Mouse (Mus musculus) CH12.LX (cell line): ENCODE results near the gene Kif28. TPM values are rescaled to one million over a fixed set of nuclear protein-coding genes. Genes with fewer than 3 reads are reported as not detected.

ENCODE experiments used
- DNase-seq: peaks from one replicate; pipeline ENCODE4 v3.0.0-alpha.2; 2013; ENCODE audit errors: extremely low read depth
- H3K27ac ChIP-seq: 2 replicates; pipeline ENCODE4 v1.5.1; 2012; ENCODE audit warnings: low read depth, mild to moderate bottlenecking, control low read depth, moderate library complexity; ENCODE audit not compliant: insufficient read depth
- H3K27me3 ChIP-seq: replicated peaks from 2 replicates; pipeline ENCODE3; 2012; ENCODE audit warnings: inconsistent platforms
- H3K36me3 ChIP-seq, 2 experiments: replicated peaks in 1 of 2; 2 replicates each; pipeline versions ENCODE3 to v1.6.1; 2012; ENCODE audit warnings: inconsistent platforms in 1 of 2, low read length in 1 of 2, mild to moderate bottlenecking in 1 of 2, mixed read lengths in 1 of 2, moderate library complexity in 1 of 2; ENCODE audit not compliant: control insufficient read depth in 1 of 2, insufficient read depth in 1 of 2
- H3K4me1 ChIP-seq, 2 experiments: 2 replicates each; pipeline ENCODE4 v1.6.1; 2012; ENCODE audit warnings: inconsistent platforms in 1 of 2, moderate library complexity in 1 of 2; ENCODE audit not compliant: insufficient read depth in 2 of 2, control insufficient read depth in 1 of 2
- H3K4me2 ChIP-seq: 2 replicates; pipeline ENCODE4 v1.6.1; 2012; ENCODE audit warnings: low read depth, mild to moderate bottlenecking, control low read depth; ENCODE audit not compliant: poor library complexity, insufficient read depth, severe bottlenecking
- H3K4me3 ChIP-seq, 3 experiments: fragments of 150-350 bp in 1 of 3; sonication (generic) in 1 of 3; replicated peaks in 1 of 3; 2 replicates each; pipeline versions ENCODE3 to v1.5.1; 2011 to 2012; ENCODE audit warnings: low read depth in 2 of 3, low read length in 2 of 3, mild to moderate bottlenecking in 2 of 3, moderate library complexity in 2 of 3, control low read depth in 1 of 3, improper control_type of control experiment in 1 of 3, inconsistent platforms in 1 of 3, mixed read lengths in 1 of 3; ENCODE audit not compliant: poor library complexity in 1 of 3
- H3K79me2 ChIP-seq: replicated peaks from 2 replicates; pipeline ENCODE4 v1.6.1; 2012; ENCODE audit warnings: mild to moderate bottlenecking, moderate library complexity; ENCODE audit not compliant: control insufficient read depth, poor library complexity, insufficient read depth, severe bottlenecking; ENCODE audit errors: extremely low read depth
- H3K9ac ChIP-seq: 2 replicates; pipeline ENCODE4 v1.6.1; 2012; ENCODE audit warnings: low read depth, mild to moderate bottlenecking, control low read depth, moderate library complexity; ENCODE audit not compliant: insufficient read depth
- H3K9me3 ChIP-seq: replicated peaks from 2 replicates; pipeline ENCODE3; 2012; ENCODE audit warnings: low read length, inconsistent platforms, mixed read lengths
- BHLHE40 ChIP-seq: IDR thresholded peaks from 2 replicates; pipeline ENCODE4 v1.6.1; 2011; ENCODE audit warnings: mild to moderate bottlenecking, low read depth, low read length, improper control_type of control experiment
- CHD1 ChIP-seq: IDR thresholded peaks from 2 replicates; pipeline ENCODE4 v1.6.1; 2012; ENCODE audit warnings: low read depth, low read length, improper control_type of control experiment, inconsistent platforms
- CTCF ChIP-seq, 2 experiments: IDR thresholded peaks in 1 of 2; conservative IDR thresholded peaks in 1 of 2; 2 replicates each; pipeline ENCODE4 v1.5.1; 2011 to 2012; ENCODE audit warnings: low read depth in 2 of 2, low read length in 2 of 2, improper control_type of control experiment in 1 of 2, inconsistent platforms in 1 of 2, mild to moderate bottlenecking in 1 of 2, moderate library complexity in 1 of 2
- E2F4 ChIP-seq: IDR thresholded peaks from 2 replicates; pipeline ENCODE4 v1.6.1; 2011; ENCODE audit warnings: low read depth, low read length, improper control_type of control experiment; ENCODE audit not compliant: insufficient replicate concordance
- ELF1 ChIP-seq: IDR thresholded peaks from 2 replicates; pipeline ENCODE4 v1.6.1; 2014; ENCODE audit warnings: low read depth, mild to moderate bottlenecking, inconsistent platforms, low read length, improper control_type of control experiment
- EP300 ChIP-seq: IDR thresholded peaks from 2 replicates; pipeline ENCODE4 v1.6.1; 2011; ENCODE audit warnings: low read length, improper control_type of control experiment
- ETS1 ChIP-seq: conservative IDR thresholded peaks from 2 replicates; pipeline ENCODE4 v1.6.1; 2012; ENCODE audit warnings: low read depth, mild to moderate bottlenecking, inconsistent platforms, low read length, improper control_type of control experiment, moderate library complexity
- GABPA ChIP-seq: IDR thresholded peaks from 2 replicates; pipeline ENCODE4 v1.6.1; 2012; ENCODE audit warnings: low read depth, low read length, improper control_type of control experiment, inconsistent platforms; ENCODE audit not compliant: insufficient replicate concordance
- IRF4 ChIP-seq: IDR thresholded peaks from 2 replicates; pipeline ENCODE4 v1.6.1; 2014; ENCODE audit warnings: low read depth, mild to moderate bottlenecking, inconsistent platforms, low read length, improper control_type of control experiment
- JUN ChIP-seq: IDR thresholded peaks from 2 replicates; pipeline ENCODE4 v1.6.1; 2011; ENCODE audit warnings: low read depth, mild to moderate bottlenecking, low read length, improper control_type of control experiment, moderate library complexity; ENCODE audit not compliant: insufficient read depth
- JUND ChIP-seq: conservative IDR thresholded peaks from 2 replicates; pipeline ENCODE4 v1.6.1; 2011; ENCODE audit warnings: low read depth, low read length, improper control_type of control experiment
- KAT2A ChIP-seq: IDR thresholded peaks from 2 replicates; pipeline ENCODE4 v1.6.1; 2012; ENCODE audit warnings: low read length, improper control_type of control experiment, inconsistent platforms; ENCODE audit not compliant: insufficient replicate concordance
- MAX ChIP-seq: IDR thresholded peaks from 2 replicates; pipeline ENCODE4 v1.6.1; 2011; ENCODE audit warnings: low read length, improper control_type of control experiment
- MAZ ChIP-seq: IDR thresholded peaks from 2 replicates; pipeline ENCODE4 v1.6.1; 2012; ENCODE audit warnings: low read depth, mild to moderate bottlenecking, inconsistent platforms, low read length, improper control_type of control experiment, moderate library complexity
- MEF2A ChIP-seq: IDR thresholded peaks from 2 replicates; pipeline ENCODE4 v1.6.1; 2014; ENCODE audit warnings: low read depth, mild to moderate bottlenecking, inconsistent platforms, low read length, improper control_type of control experiment, borderline replicate concordance
- MXI1 ChIP-seq: IDR thresholded peaks from 2 replicates; pipeline ENCODE4 v1.6.1; 2011; ENCODE audit warnings: mild to moderate bottlenecking, low read depth, low read length, improper control_type of control experiment
- MYC ChIP-seq: IDR thresholded peaks from 2 replicates; pipeline ENCODE4 v1.6.1; 2011; ENCODE audit warnings: low read depth, mild to moderate bottlenecking, improper control_type of control experiment, low read length
- POLR2A ChIP-seq: IDR thresholded peaks from 2 replicates; pipeline ENCODE4 v1.6.1; 2011; ENCODE audit warnings: low read depth, mild to moderate bottlenecking, improper control_type of control experiment, low read length
- POLR2AphosphoS2 ChIP-seq: IDR thresholded peaks from 2 replicates; pipeline ENCODE4 v1.6.1; 2011; ENCODE audit warnings: low read depth, low read length, improper control_type of control experiment
- RAD21 ChIP-seq: IDR thresholded peaks from 2 replicates; pipeline ENCODE4 v1.6.1; 2011; ENCODE audit warnings: low read depth, mild to moderate bottlenecking, low read length, improper control_type of control experiment, moderate library complexity
- SIN3A ChIP-seq: IDR thresholded peaks from 2 replicates; pipeline ENCODE4 v1.6.1; 2012; ENCODE audit warnings: low read length, improper control_type of control experiment, inconsistent platforms
- SMC3 ChIP-seq: IDR thresholded peaks from 2 replicates; pipeline ENCODE4 v1.6.1; 2011; ENCODE audit warnings: low read depth, low read length, improper control_type of control experiment
- TBP ChIP-seq: conservative IDR thresholded peaks from 2 replicates; pipeline ENCODE4 v1.6.1; 2011; ENCODE audit warnings: low read depth, low read length, improper control_type of control experiment
- TCF12 ChIP-seq: IDR thresholded peaks from 2 replicates; pipeline ENCODE4 v1.6.1; 2014; ENCODE audit warnings: low read depth, mild to moderate bottlenecking, inconsistent platforms, low read length, improper control_type of control experiment
- USF1 ChIP-seq: IDR thresholded peaks from 2 replicates; pipeline ENCODE4 v1.6.1; 2014; ENCODE audit warnings: low read depth, mild to moderate bottlenecking, inconsistent platforms, low read length, improper control_type of control experiment
- USF2 ChIP-seq: conservative IDR thresholded peaks from 2 replicates; pipeline ENCODE4 v1.6.1; 2011; ENCODE audit warnings: low read depth, low read length, improper control_type of control experiment
- ZMIZ1 ChIP-seq: IDR thresholded peaks from 2 replicates; pipeline ENCODE4 v1.6.1; 2012; ENCODE audit warnings: low read depth, mild to moderate bottlenecking, inconsistent platforms, low read length, improper control_type of control experiment
- ZNF384 ChIP-seq: IDR thresholded peaks from 2 replicates; pipeline ENCODE4 v1.6.1; 2012; ENCODE audit warnings: low read depth, low read length, improper control_type of control experiment, inconsistent platforms
- dilution Hi-C: fragments of 300-500 bp; cut with MboI; formaldehyde crosslinking; loops from 2 replicates; pipeline ENCODE4 v1.14.3; 2020; ENCODE audit warnings: low sequenced_read_pairs; ENCODE audit not compliant: extremely low pct_unique_long_range_greater_than_20kb, extremely low pct_ligation_motif_present
- in situ Hi-C: fragments of 300-500 bp; cut with MboI; formaldehyde crosslinking; loops from 3 replicates; pipeline ENCODE4 v1.14.3; 2019; ENCODE audit warnings: low sequenced_read_pairs, low pct_ligation_motif_present, low pct_unique_long_range_greater_than_20kb, mixed read lengths
- polyA plus RNA-seq: library from polyadenylated mRNA; unstranded; fragments of >175 nt; gene quantifications from 2 replicates; pipeline ENCODE4 v1.2.1, GENCODE M21; 2012; ENCODE audit warnings: low read depth; ENCODE audit not compliant: insufficient read length
- total RNA-seq, 2 experiments: library from RNA; depleted of rRNA; stranded (reverse); fragments of 300-350 nt in 1 of 2; fragments of >200 nt in 1 of 2; gene quantifications; 2 replicates each; pipeline ENCODE4 v1.2.3; 2012 to 2014

The Kif28 gene
- total and polyA plus RNA-seq, 3 experiments = 0.07 TPM; not detected in 2

- in situ Hi-C loops (no loop called here), dilution Hi-C loops (no loop called here)
- peak overlapping the region; percentile 44; the same call in 1 of the 2 replicates for H3K4me2 ChIP-seq
- no peaks in the 10 kb centered on the region for H3K9me3 ChIP-seq
- H3K4me3 ChIP-seq = no peak overlapping the region
- H3K27me3 ChIP-seq = no peaks in the 10 kb centered on the region
- H3K36me3 ChIP-seq = peaks cover 29 to 46% of the 10 kb centered on the region in 2 experiments
- TF ChIP-seq POLR2AphosphoS2 (no peak), CHD1 (no peak), POLR2A (peak; percentile 37; the same call in 1 of the 2 replicates), MEF2A (no peak), SMC3 (no peak), ELF1 (no peak), ZMIZ1 (no peak), ZNF384 (peak; percentile 92)
- peaks cover 19% of the 10 kb centered on the region for H3K79me2 ChIP-seq
- H3K27ac ChIP-seq = peak overlapping the region; percentile 72
- H3K4me1 ChIP-seq = peaks cover 4 to 66% of the 10 kb centered on the region in 2 experiments; a peak in 3 of 4 replicates
- peak overlapping the region; percentile 19; the same call in 1 of the 2 replicates for H3K9ac ChIP-seq
- peak; percentile 78 for DNase-seq
Measured at GRCm38 (mm10) chr1:179785502-179785901, 40.4 kb upstream of the Kif28 start.

DNA sequence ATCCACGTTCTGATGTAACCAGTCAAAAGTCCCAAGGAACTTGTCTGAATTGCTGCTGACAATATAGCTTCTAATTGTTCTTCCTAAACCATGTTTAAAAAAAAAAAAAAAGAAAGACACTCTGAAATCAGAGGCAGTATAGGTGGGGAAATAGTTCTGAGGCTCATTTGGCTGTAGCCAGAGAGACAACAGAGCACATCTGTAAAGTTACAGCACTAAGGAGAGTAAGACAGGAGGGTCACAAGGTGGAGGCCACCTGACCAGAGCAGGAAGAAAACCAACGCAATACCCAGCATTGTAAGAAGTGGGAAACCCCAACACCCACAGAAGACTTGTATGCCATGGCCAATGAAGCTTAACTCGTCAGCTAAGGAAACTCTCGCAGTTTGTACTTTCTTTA lies 39.0 kb upstream of the Kif28 start:
- in situ Hi-C loops = no loop called here
- Histone ChIP-seq H3K27ac (peak overlapping the region; percentile 93), H3K27me3 (no peaks in the 10 kb centered on the region)
- TF ChIP-seq USF2 (peak; percentile 77), TBP (0 out of 2 replicates have a peak, but pooled peaks have one; percentile 51), TCF12 (peak; percentile 69), IRF4 (peak; percentile 81), USF1 (peak; percentile 77), BHLHE40 (peak; percentile 43), MYC (peak; percentile 74; the same call in 1 of the 2 replicates), JUN (no peak), ZNF384 (peak; percentile 82), POLR2A (peak; percentile 31; the same call in 1 of the 2 replicates), SMC3 (no peak), GABPA (no peak), MAX (no peak; the same call in 1 of the 2 replicates), KAT2A (0 out of 2 replicates have a peak, but pooled peaks have one; percentile 13), RAD21 (no peak), CTCF (conservative IDR thresholded peaks at IDR 0.05 in 1 of 2, IDR thresholded peaks at IDR 0.05 in 1 of 2; ENCODE audit: low read depth in 2 of 2, low read length in 2 of 2) (no peak), ELF1 (peak; percentile 68), E2F4 (no peak), MXI1 (peak; percentile 41), JUND (peak; percentile 51; the same call in 1 of the 2 replicates), EP300 (peak; percentile 57), CHD1 (peak; percentile 74; the same call in 1 of the 2 replicates), ZMIZ1 (0 out of 2 replicates have a peak, but pooled peaks have one; percentile 24), ETS1 (peak; percentile 78), MEF2A (0 out of 2 replicates have a peak, but pooled peaks have one; percentile 59), SIN3A (no peak), MAZ (0 out of 2 replicates have a peak, but pooled peaks have one; percentile 45)
- TF ChIP-seq, all 38 proteins: peak for 19
- Histone ChIP-seq H3K9me3 (no peaks in the 10 kb centered on the region), H3K4me3 (peak overlapping the region in 2 of 3 experiments; percentile 34 to 45), H3K79me2 (peaks cover 15% of the 10 kb centered on the region), H3K36me3 (peaks cover 30 to 46% of the 10 kb centered on the region in 2 experiments), H3K4me2 (peak overlapping the region; percentile 25), H3K9ac (peak overlapping the region; percentile 53; the same call in 1 of the 2 replicates), H3K4me1 (peaks cover 4 to 59% of the 10 kb centered on the region in 2 experiments; a peak in 3 of 4 replicates)
- DNase-seq = peak; percentile 81
- dilution Hi-C loops = no loop called here
